Mouse (Mus musculus) E14TG2a.4 (cell line): ENCODE results near the gene Doc2g.

Source experiments
- CTCF ChIP-seq: conservative IDR thresholded peaks from 2 replicates; pipeline ENCODE4 v1.5.1; 2014; ENCODE audit warnings: low read length
- POU5F1 ChIP-seq: IDR thresholded peaks from 2 replicates; pipeline ENCODE4 v1.6.1; 2014; ENCODE audit warnings: low read length, borderline replicate concordance

GRCm38 (mm10) chr19:3980917-3981316 is 22.2 kb upstream of the Doc2g start:
- TF ChIP-seq CTCF = no peak
- no peak for TF ChIP-seq POU5F1
